19 mouse cellular contexts compared by ENCODE assay signal in genomic region chrX:20344980-20345379, GRCm38 (mm10).
"Had no signal": no experiment of that assay in that cellular context is flagged by ENCODE, and none has a peak within 500 bp of the region (broad histone marks: within the 10 kb centered on the region; RNA-seq: fewer than 3 reads in every experiment).

No protein-coding gene starts in this region.

- H3K27me3 ChIP-seq: liver, embryonic 13.5 days; midbrain, embryonic 12.5 days; midbrain, embryonic 15.5 days; neural tube, embryonic 12.5 days; neural tube, embryonic 15.5 days had no signal

- DNase-seq: kidney, adult 11 months; kidney, adult 9 months; kidney, postnatal 14 days; kidney, postnatal 4 days; layer of hippocampus, adult 9-11 months; layer of hippocampus, postnatal 36 days; liver, embryonic 13.5 days; lung, adult 2 months; lung, postnatal 14 days; lung, postnatal 4 days; retina, postnatal 1 day; thymus, adult 18-20 months; thymus, postnatal 36 days had no signal

- H3K4me1 ChIP-seq: liver, embryonic 13.5 days; midbrain, embryonic 12.5 days; midbrain, embryonic 15.5 days; neural tube, embryonic 12.5 days; neural tube, embryonic 15.5 days had no signal

- H3K4me3 ChIP-seq: layer of hippocampus, adult 2 months; left cerebral cortex, adult 2 months; liver, embryonic 13.5 days; midbrain, embryonic 12.5 days; midbrain, embryonic 15.5 days; neural tube, embryonic 12.5 days; neural tube, embryonic 15.5 days had no signal

- H3K36me3 ChIP-seq: liver, embryonic 13.5 days; midbrain, embryonic 12.5 days; midbrain, embryonic 15.5 days; neural tube, embryonic 12.5 days; neural tube, embryonic 15.5 days had no signal

- H3K27ac ChIP-seq: layer of hippocampus, adult 2 months; left cerebral cortex, adult 2 months; liver, embryonic 13.5 days; midbrain, embryonic 12.5 days; midbrain, embryonic 15.5 days; neural tube, embryonic 12.5 days; neural tube, embryonic 15.5 days had no signal
